Mouse (Mus musculus): Measurements from ENCODE around the gene Lsamp. TPM values are rescaled to one million over a fixed set of nuclear protein-coding genes. Genes with fewer than 3 reads are reported as not detected.
"Not testable (repeated sequence)": the region's sequence is repeated elsewhere in the genome, so short reads cannot be mapped to it uniquely, and the experiment has no call there.

The Lsamp gene
- total RNA-seq, 2 experiments from 2014 or later: 15.1 to 15.6 TPM

DNA sequence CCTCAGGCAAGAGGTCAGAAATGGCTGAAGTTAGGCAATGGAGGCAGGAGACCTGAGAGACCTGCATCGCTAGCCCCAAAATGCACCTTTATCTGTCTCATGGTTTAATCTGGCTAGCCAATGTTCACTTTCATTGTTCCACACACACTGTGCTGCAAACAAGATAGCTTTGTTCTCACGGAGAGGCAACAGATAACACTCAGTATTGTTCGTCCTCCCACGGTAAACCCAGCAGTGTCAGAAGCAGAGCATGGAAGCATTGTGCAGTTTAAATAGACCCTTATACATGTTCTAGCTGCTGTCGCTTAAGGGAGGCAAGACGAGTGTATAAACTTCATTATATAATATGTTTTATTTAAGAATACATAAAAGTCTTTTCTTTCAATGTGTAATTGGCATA, 486.8 kb downstream of the Lsamp start:
- DNase-seq (ENCODE audit: low spot score in 2 of 2): no peak

DNA sequence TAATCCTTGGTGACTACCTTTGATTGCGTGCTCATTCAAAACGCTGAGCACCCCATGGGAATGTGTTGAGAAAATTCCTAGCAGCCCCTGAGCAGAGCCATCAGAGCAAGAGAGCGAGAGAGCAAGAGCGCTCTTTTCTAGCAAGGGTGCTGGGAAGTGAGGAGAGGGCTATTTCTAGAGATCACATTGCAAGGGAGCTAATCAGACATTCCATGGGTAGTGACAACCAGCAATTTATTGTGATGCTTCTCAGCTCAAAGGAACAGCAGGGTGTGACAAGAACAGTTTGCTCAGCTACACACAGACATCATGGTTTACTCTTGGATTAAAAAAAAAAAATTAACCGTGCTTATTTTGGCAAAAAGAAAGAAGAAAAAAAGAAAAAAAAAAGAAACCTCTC, 487.8 kb downstream of the Lsamp start:
- DNase-seq (ENCODE audit: low spot score in 2 of 2): no peak

DNA sequence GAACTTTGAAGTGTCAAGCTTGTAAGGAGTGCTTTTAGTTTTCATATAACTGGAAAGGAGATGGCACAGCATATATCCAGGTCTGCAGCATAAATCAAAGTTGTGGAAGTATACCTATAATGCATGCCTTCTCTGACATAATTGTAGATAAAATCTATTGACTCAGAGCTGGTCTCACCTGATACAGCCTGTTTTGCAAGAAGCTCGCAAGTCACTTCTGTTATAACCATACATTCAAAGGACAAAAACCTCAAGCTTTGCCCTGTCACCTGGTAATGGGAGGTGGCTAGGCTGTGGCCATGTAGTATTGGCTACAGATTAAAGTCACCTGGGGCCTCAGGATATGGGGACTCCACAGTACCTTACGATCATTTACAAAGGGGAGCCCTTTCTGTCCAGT, 507.4 kb downstream of the Lsamp start:
- no peak for DNase-seq (ENCODE audit: low spot score in 2 of 2)

DNA sequence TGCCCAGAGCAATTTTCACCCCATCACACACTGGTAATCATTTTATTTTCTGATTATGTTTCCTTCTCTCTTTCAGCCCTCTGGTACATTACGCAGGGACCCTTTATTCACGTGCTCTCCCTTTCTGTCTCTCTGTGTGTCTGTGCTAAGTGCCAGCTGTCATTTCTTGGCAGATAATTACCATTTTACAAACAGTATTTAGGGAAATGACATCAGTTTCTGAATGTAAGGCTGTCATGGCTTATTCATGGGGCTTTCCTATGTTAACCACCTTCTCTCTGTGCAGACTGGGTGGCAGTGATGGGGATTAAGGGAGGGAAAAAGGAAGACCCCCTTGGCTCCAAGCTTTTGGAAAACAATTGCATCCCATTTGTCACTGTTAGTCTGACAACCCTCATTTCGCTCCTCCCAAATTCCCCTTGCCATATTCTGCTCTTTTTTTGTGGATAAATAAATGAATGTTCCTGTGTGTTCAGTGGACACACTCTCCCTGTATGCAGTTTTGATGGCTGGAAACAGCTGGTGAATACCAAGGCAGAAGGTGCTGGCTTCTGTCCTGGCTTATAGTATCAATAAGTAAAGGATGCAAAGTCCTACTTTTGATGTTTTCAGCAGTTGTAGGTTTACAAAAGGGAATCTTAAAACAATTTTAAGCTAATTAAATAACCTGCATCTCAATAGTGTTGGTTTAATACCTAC, 520.2 kb downstream of the Lsamp start:
- no peak for DNase-seq (ENCODE audit: low spot score in 2 of 2)

DNA sequence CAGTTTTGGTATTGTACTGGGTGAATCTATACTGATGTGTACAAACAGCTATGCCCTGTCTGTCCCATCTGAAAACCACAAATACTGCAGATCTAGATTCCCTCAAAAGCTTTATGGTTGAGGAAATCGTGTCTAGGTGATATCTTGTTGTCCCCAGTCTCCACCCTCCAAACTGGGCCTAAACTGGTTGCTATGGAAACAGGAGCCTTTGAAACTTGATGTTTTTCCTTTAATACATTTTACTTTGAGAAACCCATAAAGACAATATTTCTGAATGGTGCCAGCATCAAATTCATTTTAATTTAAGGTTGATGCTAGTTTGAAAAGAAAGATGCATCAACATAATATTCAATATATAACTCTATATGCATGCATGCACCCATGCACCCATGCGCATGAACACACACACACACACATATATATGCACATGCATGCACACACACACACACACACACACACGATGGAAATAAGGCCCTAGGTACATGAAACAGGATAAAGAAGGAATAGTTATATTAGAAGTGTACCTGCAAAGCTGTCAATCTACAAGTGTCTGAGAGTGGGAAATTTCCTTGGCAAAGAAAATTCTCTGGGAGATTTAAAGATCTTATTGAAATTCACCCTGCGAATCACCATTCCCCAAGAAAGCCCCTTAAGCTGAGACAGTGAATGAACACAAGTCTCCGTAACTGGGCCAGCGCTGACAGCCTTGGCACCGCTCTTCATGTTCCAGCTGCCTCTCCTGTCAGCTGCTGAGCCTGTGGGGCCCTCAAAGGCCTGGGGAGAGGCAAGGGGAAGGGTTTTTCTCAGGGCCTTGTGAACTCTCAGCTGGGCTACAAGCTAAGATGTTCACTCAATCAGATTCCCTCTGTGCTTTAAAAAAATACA, 525.2 kb downstream of the Lsamp start:
- DNase-seq (ENCODE audit: low spot score in 2 of 2): no peak

DNA sequence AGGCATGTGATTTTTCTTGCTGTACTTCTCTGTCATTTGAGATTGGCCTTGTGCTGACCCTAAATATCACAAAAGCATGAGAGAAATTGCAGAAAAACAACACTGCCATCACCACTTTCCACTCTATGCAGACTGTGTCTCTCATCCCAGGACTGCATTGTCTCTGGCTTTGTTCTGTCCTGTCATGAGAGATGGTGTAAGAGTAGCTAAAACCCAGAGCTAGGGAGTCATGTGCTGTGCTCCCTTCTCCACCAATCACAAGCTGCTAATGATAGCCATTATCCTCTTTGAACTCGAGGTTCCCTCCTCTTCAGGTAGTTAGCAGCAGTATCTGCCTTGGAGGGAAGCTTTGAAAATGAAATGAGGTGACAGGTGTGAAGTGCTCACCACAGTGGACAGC, 552.6 kb downstream of the Lsamp start:
- DNase-seq (ENCODE audit: low spot score in 2 of 2): no peak

DNA sequence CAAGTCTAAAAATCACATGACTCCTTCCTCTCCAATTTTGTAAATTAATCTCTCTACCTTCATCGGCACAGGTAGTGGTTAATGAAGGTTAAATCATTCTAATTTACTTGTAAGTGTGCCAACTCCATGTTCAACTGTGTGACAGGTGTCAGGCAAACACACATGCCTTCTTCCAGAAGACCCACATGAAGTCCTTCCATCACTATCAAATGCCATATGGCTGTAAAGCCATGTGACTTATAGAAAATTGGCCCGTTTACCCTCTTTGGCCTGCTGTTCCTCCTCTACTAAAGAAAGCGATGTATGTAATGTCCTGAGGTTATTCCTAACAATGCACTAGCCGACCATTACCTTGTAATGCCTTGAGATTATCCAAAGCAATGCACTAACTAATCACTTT, 565.5 kb downstream of the Lsamp start:
- no peak for DNase-seq (ENCODE audit: low spot score in 2 of 2)

DNA sequence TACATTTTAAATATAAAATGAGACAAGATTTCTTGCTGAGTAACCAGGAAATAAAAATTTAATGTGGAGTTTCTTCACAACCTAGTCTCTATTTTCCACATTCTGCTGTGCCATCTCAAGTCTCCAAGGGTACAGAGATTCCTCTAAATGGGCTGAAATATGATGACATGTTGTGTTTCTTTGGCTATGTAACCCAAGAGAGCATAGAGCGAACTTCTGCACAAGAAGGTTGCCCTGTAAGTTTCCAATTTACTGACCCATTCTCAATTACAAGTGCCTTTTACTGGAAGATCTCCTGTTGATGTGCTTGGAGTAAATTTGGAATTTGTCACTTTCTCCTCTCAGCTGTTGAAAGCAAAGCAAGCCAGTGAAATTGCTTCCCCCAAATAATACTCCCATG, 571.4 kb downstream of the Lsamp start:
- no peak for DNase-seq (ENCODE audit: low spot score in 2 of 2)

DNA sequence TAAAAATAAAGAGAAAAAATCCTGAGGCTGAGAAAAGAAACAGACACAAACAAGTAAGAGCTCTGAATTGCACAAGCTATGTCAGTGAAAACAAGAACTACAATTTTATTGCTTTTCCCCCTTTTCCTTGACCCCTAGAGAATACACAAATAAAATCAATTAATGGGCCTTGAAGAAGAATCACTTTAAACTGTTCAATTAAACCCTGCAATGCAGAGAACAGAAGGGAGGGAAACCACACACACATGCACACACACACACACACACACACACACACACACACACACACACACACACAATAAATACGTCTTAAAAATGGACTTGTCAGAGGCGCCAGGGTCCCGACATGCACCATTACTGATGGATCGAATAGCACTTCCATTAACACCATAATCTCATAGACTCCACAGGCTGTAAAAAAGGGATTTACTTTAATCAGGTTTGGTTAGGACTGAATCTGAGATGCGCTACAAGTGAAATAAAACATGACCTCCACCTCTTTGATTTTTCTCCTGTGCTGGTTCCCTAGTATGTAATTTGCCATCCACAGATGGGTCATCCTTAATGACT, 573.6 kb downstream of the Lsamp start:
- no peak for DNase-seq (ENCODE audit: low spot score in 2 of 2)

DNA sequence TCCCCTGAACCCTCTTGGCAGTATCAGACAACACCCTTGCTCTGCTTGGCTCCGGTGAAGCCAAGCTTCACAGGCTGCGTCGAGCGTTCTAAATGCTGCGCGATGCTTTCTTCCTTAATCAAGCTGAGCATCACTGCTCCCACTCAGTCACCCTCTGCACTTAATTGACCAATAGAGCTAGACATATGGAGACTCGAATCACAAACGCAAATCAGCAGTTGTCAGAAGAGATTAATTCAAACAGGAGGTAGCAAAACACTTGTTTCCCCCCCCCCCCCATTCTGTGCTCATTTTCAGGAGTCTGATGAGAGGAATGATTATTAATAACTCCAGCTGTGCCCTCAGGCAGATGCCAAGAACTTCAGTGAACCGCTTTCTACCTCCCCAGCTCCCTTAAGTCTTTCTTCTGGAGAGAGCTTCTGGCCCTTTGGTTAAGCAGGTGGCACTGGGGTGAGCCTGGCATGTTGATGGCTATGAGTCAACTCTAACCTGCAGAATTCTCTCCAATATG, 583.3 kb downstream of the Lsamp start:
- DNase-seq (ENCODE audit: low spot score in 2 of 2): no peak

DNA sequence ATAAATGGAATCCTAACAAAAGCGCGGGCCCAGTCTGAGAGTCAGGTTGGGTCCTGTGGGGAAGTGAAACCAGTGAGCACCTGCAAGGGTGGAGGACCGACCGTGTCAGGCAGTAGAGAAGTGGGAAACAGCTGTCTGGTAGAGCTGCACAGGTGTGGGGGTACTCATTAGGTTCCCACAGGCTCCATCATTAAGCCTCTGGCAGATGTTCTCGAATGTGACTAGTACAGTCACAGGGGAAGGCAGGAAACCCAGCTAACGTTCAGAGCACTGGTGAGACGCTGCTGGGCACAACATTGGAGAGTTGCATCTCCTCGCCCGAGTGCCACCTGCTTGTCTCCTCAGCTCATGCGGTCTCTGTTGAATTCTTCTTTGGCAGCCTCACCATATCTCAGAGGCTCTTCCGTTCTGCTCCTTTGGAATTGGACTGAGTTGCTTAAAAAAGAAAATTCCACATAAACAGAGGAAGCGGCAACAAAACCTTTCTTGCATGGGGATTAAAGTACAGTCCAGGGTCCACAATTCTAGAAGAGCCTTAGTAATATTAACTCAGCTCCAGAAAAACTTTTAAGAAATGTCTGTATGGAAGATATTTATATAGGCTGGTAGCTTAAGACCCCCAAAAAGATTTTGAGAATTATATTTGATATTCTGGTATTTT, 588.1 kb downstream of the Lsamp start:
- no peak for DNase-seq (ENCODE audit: low spot score in 2 of 2)

DNA sequence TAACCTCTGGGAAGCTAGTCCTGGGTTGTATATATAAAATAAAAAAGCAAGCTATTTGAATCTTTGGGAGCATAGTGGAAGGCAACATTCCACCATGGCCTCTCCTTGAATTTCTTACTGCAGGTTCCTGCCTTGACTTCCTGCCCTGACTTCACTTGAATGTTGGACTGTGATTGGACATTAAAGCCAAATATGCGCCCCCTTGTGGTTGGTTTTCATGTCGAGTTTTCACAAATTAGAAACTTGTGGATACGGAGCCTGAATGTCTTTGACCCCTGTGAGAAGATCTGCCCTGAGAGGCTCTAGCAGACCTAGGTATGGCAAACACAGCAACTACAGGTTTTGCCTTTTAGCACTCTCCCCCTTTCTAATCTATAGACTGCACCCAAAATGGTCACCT, 597.9 kb downstream of the Lsamp start:
- no peak for DNase-seq (ENCODE audit: low spot score in 2 of 2)

DNA sequence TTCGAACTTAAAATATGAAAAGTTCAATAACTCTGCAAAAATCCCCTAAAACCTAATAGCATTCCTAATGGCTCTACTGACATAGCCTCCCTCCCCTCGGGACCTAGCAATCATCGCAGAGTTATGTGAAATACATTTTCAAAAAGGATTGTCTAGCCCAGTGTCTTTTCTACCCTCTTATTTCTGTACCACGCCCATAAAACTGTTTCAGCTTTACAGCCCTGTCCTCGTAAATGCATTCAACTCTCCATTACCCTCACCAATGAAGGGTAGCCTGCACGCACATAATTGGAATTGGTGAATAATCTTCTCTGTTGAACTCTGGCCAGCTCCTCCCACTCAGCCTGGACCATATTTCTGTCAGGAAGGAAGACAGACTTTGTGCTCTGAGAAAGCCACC, 609.0 kb downstream of the Lsamp start:
- no peak for DNase-seq (ENCODE audit: low spot score in 2 of 2)

DNA sequence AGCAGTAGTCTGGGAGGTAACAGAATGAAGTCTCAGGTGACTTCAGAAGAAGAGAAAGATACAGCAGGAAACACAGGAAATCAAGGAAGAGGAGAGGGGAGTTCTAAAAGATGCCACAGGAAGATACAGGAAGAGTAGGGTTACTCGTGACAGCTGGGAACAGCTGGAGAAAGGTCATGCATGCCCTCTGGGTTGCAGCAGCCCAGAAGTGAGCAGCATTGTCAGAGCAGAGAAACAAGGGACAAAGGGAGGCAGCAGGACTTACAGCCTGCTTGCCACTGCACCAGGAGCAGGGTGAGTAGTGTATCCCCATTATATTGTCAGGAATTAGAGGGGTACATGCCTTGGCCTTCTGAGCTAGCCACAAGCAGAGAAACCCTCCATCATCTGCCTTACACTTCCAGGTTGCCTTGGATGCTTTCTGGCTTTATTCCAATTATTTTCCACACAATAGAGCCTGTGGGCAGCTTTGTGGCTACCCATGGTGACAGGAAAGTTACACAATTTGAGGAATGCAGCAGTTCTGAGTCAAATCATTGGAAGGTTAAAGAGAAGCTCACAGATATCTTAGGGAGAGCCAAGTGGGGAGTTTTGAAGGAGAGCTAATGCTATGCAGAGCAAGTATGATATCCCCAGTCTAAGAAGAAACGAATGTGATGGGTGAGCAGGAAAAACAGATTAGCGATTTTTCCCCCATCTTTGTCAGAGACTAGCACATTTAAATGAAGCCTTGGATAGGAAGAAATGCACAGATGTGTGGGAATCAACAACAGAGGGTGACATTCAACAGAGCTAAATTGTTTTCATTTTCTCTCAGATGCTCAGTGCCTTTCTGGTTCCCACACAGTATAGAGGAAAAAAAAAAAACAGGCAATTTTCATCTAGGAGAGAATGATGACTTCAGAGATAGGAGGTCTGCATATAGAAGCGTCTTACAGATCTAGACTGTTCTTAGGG, 617.5 kb downstream of the Lsamp start:
- DNase-seq (ENCODE audit: low spot score in 2 of 2): no peak

DNA sequence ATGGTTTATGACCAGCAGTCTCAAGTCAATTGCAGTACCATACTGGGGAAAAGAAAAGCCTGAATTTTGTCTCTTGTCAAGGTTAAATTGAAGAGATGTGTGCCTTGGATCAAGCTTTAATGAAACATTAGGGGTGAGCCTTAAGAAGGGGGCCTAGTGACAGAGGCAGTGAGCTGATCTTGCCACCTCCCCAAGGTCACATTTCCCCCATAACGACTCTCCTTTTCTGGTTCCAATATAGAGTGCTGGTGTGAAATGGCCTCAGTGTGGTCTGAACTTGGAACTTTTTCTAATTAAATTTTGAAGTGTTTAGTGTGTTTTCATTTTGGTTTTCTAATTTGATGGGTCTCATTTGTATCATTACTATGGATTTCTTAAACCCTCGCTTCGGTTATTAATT, 623.3 kb downstream of the Lsamp start:
- no peak for DNase-seq (ENCODE audit: low spot score in 2 of 2)

DNA sequence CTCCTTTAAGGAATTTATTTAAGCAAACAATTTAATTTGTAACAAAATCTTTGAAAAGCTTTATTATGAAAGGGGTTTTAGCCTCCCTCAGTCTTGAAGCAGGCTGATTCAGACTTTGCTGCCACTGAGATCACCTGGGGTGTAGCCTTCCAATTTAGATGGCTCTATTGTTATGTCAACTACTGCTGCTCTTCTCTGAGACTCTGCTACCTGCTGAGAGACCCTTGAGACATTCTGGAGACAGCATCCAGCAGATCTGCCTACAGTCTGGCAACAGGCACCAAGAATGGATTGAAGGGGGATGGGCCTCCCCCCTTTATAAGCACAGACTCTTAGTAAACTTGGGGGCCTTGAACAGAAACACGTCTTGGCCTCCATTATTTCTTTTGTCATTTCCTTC, 632.5 kb downstream of the Lsamp start:
- not testable (repeated sequence) for DNase-seq (ENCODE audit: low spot score in 2 of 2)

DNA sequence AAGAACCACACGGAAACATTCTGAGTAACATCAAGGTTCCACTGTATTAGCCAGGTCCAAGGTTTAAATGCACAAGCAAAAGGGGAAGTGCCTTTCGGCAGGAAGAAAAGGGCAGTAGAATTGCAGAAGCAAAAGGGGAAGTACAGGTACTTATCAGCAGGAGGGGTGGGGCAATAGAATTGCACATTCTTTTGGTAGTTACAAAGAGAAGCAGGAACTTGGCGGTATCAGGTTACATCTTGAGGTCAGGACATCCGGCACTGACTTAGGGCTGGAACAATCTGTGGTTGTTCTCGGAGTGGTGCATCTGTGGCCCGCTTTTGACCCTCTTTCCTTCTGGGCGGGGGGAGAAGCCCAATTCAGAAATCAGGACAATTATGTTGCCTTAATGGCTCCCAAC, 636.9 kb downstream of the Lsamp start:
- DNase-seq (ENCODE audit: low spot score in 2 of 2): not testable (repeated sequence)

DNA sequence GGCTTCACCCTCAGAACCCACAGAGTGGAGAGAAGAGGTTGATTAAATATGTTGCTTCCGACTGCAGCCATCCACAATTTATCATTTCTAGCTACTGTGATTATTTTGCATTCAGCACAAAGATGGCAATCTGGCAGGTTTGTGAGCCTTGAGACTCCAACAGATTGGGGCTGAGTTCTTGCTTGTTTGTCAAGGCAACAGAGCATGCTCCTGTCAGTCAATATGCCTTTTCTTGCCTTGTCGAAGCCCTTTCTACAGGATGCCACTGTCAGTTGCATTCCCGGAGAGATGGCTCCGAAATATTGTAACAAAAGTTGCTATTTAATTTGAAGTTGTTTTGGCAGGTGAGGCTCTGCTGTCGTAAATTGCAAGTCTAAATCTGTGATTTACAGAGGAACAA, 643.0 kb downstream of the Lsamp start:
- DNase-seq (ENCODE audit: low spot score in 2 of 2): no peak

DNA sequence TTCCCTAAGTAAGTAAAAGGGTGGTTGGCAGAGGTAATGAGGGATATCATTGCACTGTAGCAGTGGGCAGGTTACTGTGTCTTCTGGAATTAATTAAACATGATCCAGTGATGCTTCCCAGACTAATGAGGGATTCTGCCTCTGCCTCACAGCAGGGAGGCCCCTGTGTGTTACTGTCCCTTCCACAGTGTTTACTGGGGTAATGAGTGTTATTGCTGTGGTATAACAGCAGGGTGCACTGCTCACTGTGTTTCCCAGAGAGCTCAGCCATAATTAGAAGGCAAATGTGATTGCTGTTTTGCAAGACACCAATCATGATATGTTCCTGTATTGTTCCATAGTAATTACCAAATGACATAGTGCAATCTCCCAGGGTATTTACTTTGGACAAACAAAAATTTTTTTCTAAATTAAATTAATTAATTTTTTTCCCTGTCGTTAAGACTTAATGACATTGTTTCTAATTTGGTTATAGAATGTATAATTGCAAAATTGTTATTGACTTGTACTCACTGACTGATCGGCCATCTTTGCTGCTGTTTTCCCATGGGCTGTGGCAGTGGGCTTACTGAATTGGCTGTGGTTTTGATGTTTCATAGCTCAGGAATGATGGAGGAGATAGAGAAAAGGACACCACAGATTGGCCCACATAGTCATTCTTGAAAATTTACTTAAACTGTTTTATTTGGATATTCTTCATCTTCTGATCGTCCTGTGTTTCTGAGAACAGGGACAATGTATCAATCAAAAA, 655.6 kb downstream of the Lsamp start:
- DNase-seq (ENCODE audit: low spot score in 2 of 2): no peak

DNA sequence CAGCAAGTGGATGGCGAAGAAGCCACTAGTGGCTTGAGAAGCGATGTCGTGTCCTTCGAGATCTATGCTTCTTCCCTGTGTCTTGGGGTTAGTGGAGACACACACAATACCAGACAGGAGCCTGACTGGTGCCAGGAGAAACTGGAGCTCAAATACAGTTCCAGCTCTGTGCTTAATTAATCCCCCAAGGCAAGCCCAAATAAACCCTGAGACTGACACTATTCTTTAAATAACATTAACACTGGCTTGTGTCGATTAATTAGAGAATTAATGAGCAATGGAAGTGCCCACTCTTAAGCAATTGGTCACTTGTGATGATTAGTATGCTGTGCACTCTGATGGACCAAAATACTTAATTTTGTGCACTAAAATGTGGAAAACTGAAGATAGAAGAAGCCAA, 668.6 kb downstream of the Lsamp start:
- DNase-seq (ENCODE audit: low spot score in 2 of 2): no peak

Data from adrenal gland, postnatal 4 days (tissue).